Mouse (Mus musculus) midbrain, embryonic 11.5 days (tissue): ENCODE data around the gene Sorl1. TPM values are rescaled to one million over a fixed set of nuclear protein-coding genes. Genes with fewer than 3 reads are reported as not detected.

Experiments
- ATAC-seq: fragments of 200-750 bp; cut with Nextera tagmentation; 2 replicates; pipeline ENCODE4 v1.8.0; 2017; ENCODE audit warnings: moderate TSS enrichment, moderate library complexity; ENCODE audit not compliant: low FRiP score
- DNase-seq: peaks from one replicate; pipeline ENCODE4 v3.0.0; 2015; ENCODE audit warnings: low spot score; ENCODE audit errors: missing footprints
- H3K27ac ChIP-seq: fragments of 300-500 bp; sonication (generic); 2 replicates; pipeline ENCODE4 v1.5.1; 2014; ENCODE audit warnings: low read depth, low read length
- H3K27me3 ChIP-seq: fragments of 300-500 bp; sonication (generic); 2 replicates; pipeline ENCODE4 v1.6.1; 2014; ENCODE audit warnings: mild to moderate bottlenecking, low read length, moderate library complexity, mixed read lengths; ENCODE audit not compliant: control insufficient read depth, insufficient read depth
- H3K36me3 ChIP-seq: fragments of 300-500 bp; sonication (generic); 2 replicates; pipeline ENCODE4 v1.6.1; 2014; ENCODE audit warnings: mild to moderate bottlenecking, low read length, moderate library complexity, mixed read lengths; ENCODE audit not compliant: control insufficient read depth, insufficient read depth
- H3K4me1 ChIP-seq: fragments of 300-500 bp; sonication (generic); 2 replicates; pipeline ENCODE4 v1.6.1; 2014; ENCODE audit warnings: low read length; ENCODE audit not compliant: control insufficient read depth, insufficient read depth
- H3K4me2 ChIP-seq: fragments of 300-500 bp; sonication (generic); 2 replicates; pipeline ENCODE4 v1.6.1; 2014; ENCODE audit warnings: mild to moderate bottlenecking, moderate library complexity
- H3K4me3 ChIP-seq: fragments of 300-500 bp; sonication (generic); 2 replicates; pipeline ENCODE4 v1.5.1; 2014; ENCODE audit warnings: low read depth, low read length
- H3K9ac ChIP-seq: fragments of 300-500 bp; sonication (generic); 2 replicates; pipeline ENCODE4 v1.6.1; 2014; ENCODE audit warnings: low read length
- H3K9me3 ChIP-seq: fragments of 300-500 bp; sonication (generic); 2 replicates; pipeline ENCODE4 v1.6.1; 2016; ENCODE audit warnings: low read length; ENCODE audit not compliant: control insufficient read depth
- WGBS: fragments of 180-500 bp; shearing (Covaris S2); extraction: QIAGEN DNeasy Blood & Tissue Kit; methylation state at CpG from one replicate; pipeline ENCODE4 v1.1.7; 2014; 5-methylcytosine and 5-hydroxymethylcytosine counted together
- polyA plus RNA-seq: library from polyadenylated mRNA; unstranded; fragments of >200 nt; fragmentation: Nextera tagmentation; extraction: Ambion mirVana; gene quantifications from 2 replicates; pipeline ENCODE4 v1.2.1, GENCODE M21; 2014

Gene Sorl1
- polyA plus RNA-seq, 1 experiment from 2014 or later, result 3.8 TPM

GRCm38 (mm10) chr9:41938449-41938848, 185.6 kb downstream of the Sorl1 start:
- no peak for DNase-seq
- Histone ChIP-seq H3K4me1 (peaks cover 25% of the 10 kb centered on the region), H3K4me3 (no peak overlapping the region)

GRCm38 (mm10) chr9:41937967-41938348, 186.1 kb downstream of the Sorl1 start:
- H3K4me1 ChIP-seq, result peaks cover 25% of the 10 kb centered on the region
- H3K9ac ChIP-seq, result no peak overlapping the region

More at GRCm38 (mm10) chr9:41938449-41938848, 185.6 kb downstream of the Sorl1 start:
- Histone ChIP-seq H3K27me3 (no peaks in the 10 kb centered on the region), H3K9ac (no peak overlapping the region), H3K4me2 (no peak overlapping the region), H3K27ac (no peak overlapping the region), H3K9me3 (no peaks in the 10 kb centered on the region), H3K36me3 (no peaks in the 10 kb centered on the region)
- WGBS, result 52% methylated on average over 8 of the region's 8 CpGs
- no peak for ATAC-seq

DNA sequence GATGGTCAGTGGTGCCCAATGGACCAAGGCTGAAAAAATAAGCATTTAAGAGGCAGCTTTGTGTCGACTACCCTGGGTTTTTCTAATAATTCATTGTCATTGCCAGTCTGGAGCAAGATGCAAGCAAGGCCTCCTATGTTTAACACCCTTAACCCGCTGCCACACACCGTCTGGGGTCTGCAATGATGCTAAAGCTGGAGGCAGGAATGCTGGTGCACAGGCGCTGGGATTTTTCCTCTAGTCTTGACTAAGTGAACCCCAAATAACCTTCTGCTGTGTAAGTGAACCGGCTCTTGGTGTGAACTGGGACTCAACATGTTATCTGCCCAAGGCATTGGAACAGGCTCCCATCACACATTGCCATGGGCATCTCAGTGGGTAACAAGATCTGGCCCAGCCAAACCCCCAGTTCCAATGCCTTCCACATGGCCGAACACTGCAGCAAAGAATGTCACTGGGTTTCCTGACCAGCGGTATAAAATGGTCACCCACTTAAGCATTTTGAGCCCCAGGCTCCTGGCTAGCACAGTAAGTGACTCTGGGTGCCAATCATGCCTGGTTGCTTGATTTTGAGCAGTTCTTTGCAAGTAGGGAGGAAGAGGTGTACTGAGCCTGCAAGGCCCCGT, 186.6 kb downstream of the Sorl1 start:
- H3K27me3 ChIP-seq, result no peaks in the 10 kb centered on the region
- H3K4me3 ChIP-seq, result no peak overlapping the region
- no peak overlapping the region for H3K9ac ChIP-seq
- no peaks in the 10 kb centered on the region for H3K36me3 ChIP-seq
- no peak for DNase-seq
- H3K4me2 ChIP-seq, result no peak overlapping the region
- no peak overlapping the region for H3K27ac ChIP-seq
- H3K4me1 ChIP-seq, result peaks cover 25% of the 10 kb centered on the region
- H3K9me3 ChIP-seq, result no peaks in the 10 kb centered on the region
- 70% methylated on average over 8 of the region's 8 CpGs for WGBS
- no peak for ATAC-seq

More at GRCm38 (mm10) chr9:41937967-41938348, 186.1 kb downstream of the Sorl1 start:
- Histone ChIP-seq H3K9me3 (no peaks in the 10 kb centered on the region), H3K36me3 (no peaks in the 10 kb centered on the region), H3K27ac (no peak overlapping the region), H3K4me3 (no peak overlapping the region), H3K27me3 (no peaks in the 10 kb centered on the region), H3K4me2 (no peak overlapping the region)
- DNase-seq (no peak), ATAC-seq (no peak)
- WGBS, result 43% methylated on average over 3 of the region's 3 CpGs

GRCm38 (mm10) chr9:41936598-41936997, 187.5 kb downstream of the Sorl1 start:
- ATAC-seq (no peak), DNase-seq (no peak)
- no peak overlapping the region for H3K4me2 ChIP-seq
- peaks cover 25% of the 10 kb centered on the region for H3K4me1 ChIP-seq
- no peaks in the 10 kb centered on the region for H3K27me3 ChIP-seq
- H3K4me3 ChIP-seq, result no peak overlapping the region
- no peaks in the 10 kb centered on the region for H3K36me3 ChIP-seq
- 59% methylated on average over 1 of the region's 1 CpGs for WGBS
- no peak overlapping the region for H3K27ac ChIP-seq
- H3K9me3 ChIP-seq, result no peaks in the 10 kb centered on the region
- H3K9ac ChIP-seq, result no peak overlapping the region

- Histone ChIP-seq H3K4me1 (peaks cover 25% of the 10 kb centered on the region), H3K27me3 (no peaks in the 10 kb centered on the region), H3K4me2 (peak overlapping the region; percentile 80), H3K9ac (peak overlapping the region; percentile 87), H3K9me3 (no peaks in the 10 kb centered on the region), H3K4me3 (peak overlapping the region; percentile 37), H3K27ac (peak overlapping the region; percentile 75), H3K36me3 (no peaks in the 10 kb centered on the region)
- WGBS, result 1% methylated on average over 9 of the region's 10 CpGs
- no peak for ATAC-seq
- DNase-seq, result peak; percentile 93
Measured at GRCm38 (mm10) chr9:41935979-41936378, 188.1 kb downstream of the Sorl1 start.

GRCm38 (mm10) chr9:41935373-41935971, 188.6 kb downstream of the Sorl1 start:
- Histone ChIP-seq H3K4me1 (peaks cover 25% of the 10 kb centered on the region), H3K9ac (peak overlapping the region; percentile 87), H3K4me3 (peak overlapping the region; percentile 37), H3K27me3 (no peaks in the 10 kb centered on the region), H3K36me3 (no peaks in the 10 kb centered on the region), H3K4me2 (peak overlapping the region; percentile 80), H3K9me3 (no peaks in the 10 kb centered on the region), H3K27ac (peak overlapping the region; percentile 75)
- WGBS, result 2% methylated on average over 21 of the region's 21 CpGs
- ATAC-seq, result peak; percentile 93
- peak; percentile 97 for DNase-seq

- ATAC-seq (no peak), DNase-seq (peak; percentile 90)
- Histone ChIP-seq H3K27me3 (no peaks in the 10 kb centered on the region), H3K27ac (peak overlapping the region; percentile 75), H3K36me3 (no peaks in the 10 kb centered on the region), H3K4me3 (peak overlapping the region; percentile 37), H3K4me1 (peaks cover 25% of the 10 kb centered on the region), H3K9me3 (no peaks in the 10 kb centered on the region), H3K9ac (peak overlapping the region; percentile 87), H3K4me2 (peak overlapping the region; percentile 80)
- WGBS, result 24% methylated on average over 10 of the region's 10 CpGs
Measured at GRCm38 (mm10) chr9:41934848-41935372, 189.2 kb downstream of the Sorl1 start.

DNA sequence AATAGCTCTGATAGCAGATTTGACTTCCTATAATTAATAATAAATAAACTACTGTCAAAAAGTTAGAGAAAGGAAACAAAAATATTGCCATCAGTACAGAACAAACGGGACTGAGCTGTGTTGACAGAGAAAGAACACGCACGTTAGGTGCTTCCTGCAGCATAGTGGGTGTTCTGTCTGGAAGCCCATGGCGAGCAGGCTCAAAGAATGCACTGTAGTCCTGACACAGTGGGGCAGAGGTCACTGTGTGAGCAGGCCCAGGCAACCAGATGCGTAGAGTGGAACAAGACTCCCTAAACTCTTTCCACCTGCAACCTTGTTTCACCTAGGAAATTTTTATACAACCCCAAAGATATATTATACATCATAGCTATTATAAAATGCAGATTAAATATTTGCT, 194.1 kb downstream of the Sorl1 start:
- Histone ChIP-seq H3K9ac (no peak overlapping the region), H3K27ac (no peak overlapping the region), H3K27me3 (no peaks in the 10 kb centered on the region), H3K9me3 (no peaks in the 10 kb centered on the region), H3K4me1 (peaks cover 2% of the 10 kb centered on the region), H3K4me2 (no peak overlapping the region), H3K4me3 (no peak overlapping the region), H3K36me3 (no peaks in the 10 kb centered on the region)
- DNase-seq, result no peak
- 76% methylated on average over 5 of the region's 5 CpGs for WGBS
- ATAC-seq, result no peak

DNA sequence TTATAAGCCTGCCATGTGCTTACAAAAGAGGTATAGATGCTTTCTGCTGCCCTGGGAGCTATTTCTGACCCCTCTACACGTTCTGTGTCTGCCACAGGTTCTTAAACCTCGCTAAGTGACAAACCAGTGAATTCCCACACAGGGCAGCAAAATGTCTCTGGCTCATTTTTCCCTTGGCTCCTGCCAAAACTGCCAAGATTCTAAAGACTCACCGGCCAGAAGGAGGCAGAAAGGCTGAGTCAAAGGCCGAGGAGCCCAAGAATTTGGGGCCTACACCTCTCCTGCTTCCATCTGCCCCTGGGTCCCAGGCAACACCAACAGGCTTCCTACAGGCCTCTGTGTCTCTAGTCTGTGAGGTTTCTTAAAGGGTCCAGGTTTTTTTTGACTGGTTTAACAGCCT, 198.4 kb downstream of the Sorl1 start:
- no peak for DNase-seq
- Histone ChIP-seq H3K36me3 (no peaks in the 10 kb centered on the region), H3K4me3 (no peak overlapping the region), H3K4me2 (no peak overlapping the region), H3K27ac (no peak overlapping the region), H3K27me3 (no peaks in the 10 kb centered on the region), H3K9me3 (no peaks in the 10 kb centered on the region), H3K9ac (no peak overlapping the region), H3K4me1 (no peaks in the 10 kb centered on the region)
- ATAC-seq, result no peak
- WGBS, result 71% methylated on average over 4 of the region's 4 CpGs
